Mouse (Mus musculus) CH12.LX (cell line): ENCODE measurements around the gene Rem2. TPM values are rescaled to one million over a fixed set of nuclear protein-coding genes. Genes with fewer than 3 reads are reported as not detected.

ENCODE experiments used
- DNase-seq: peaks from one replicate; pipeline ENCODE4 v3.0.0-alpha.2; 2013; ENCODE audit errors: extremely low read depth
- H3K27ac ChIP-seq: 2 replicates; pipeline ENCODE4 v1.5.1; 2012; ENCODE audit warnings: low read depth, mild to moderate bottlenecking, control low read depth, moderate library complexity; ENCODE audit not compliant: insufficient read depth
- H3K27me3 ChIP-seq: replicated peaks from 2 replicates; pipeline ENCODE3; 2012; ENCODE audit warnings: inconsistent platforms
- H3K36me3 ChIP-seq, 2 experiments: replicated peaks in 1 of 2; 2 replicates each; pipeline versions ENCODE3 to v1.6.1; 2012; ENCODE audit warnings: inconsistent platforms in 1 of 2, low read length in 1 of 2, mild to moderate bottlenecking in 1 of 2, mixed read lengths in 1 of 2, moderate library complexity in 1 of 2; ENCODE audit not compliant: control insufficient read depth in 1 of 2, insufficient read depth in 1 of 2
- H3K4me1 ChIP-seq, 2 experiments: 2 replicates each; pipeline ENCODE4 v1.6.1; 2012; ENCODE audit warnings: inconsistent platforms in 1 of 2, moderate library complexity in 1 of 2; ENCODE audit not compliant: insufficient read depth in 2 of 2, control insufficient read depth in 1 of 2
- H3K4me2 ChIP-seq: 2 replicates; pipeline ENCODE4 v1.6.1; 2012; ENCODE audit warnings: low read depth, mild to moderate bottlenecking, control low read depth; ENCODE audit not compliant: poor library complexity, insufficient read depth, severe bottlenecking
- H3K4me3 ChIP-seq, 3 experiments: fragments of 150-350 bp in 1 of 3; sonication (generic) in 1 of 3; replicated peaks in 1 of 3; 2 replicates each; pipeline versions ENCODE3 to v1.5.1; 2011 to 2012; ENCODE audit warnings: low read depth in 2 of 3, low read length in 2 of 3, mild to moderate bottlenecking in 2 of 3, moderate library complexity in 2 of 3, control low read depth in 1 of 3, improper control_type of control experiment in 1 of 3, inconsistent platforms in 1 of 3, mixed read lengths in 1 of 3; ENCODE audit not compliant: poor library complexity in 1 of 3
- H3K79me2 ChIP-seq: replicated peaks from 2 replicates; pipeline ENCODE4 v1.6.1; 2012; ENCODE audit warnings: mild to moderate bottlenecking, moderate library complexity; ENCODE audit not compliant: control insufficient read depth, poor library complexity, insufficient read depth, severe bottlenecking; ENCODE audit errors: extremely low read depth
- H3K9ac ChIP-seq: 2 replicates; pipeline ENCODE4 v1.6.1; 2012; ENCODE audit warnings: low read depth, mild to moderate bottlenecking, control low read depth, moderate library complexity; ENCODE audit not compliant: insufficient read depth
- H3K9me3 ChIP-seq: replicated peaks from 2 replicates; pipeline ENCODE3; 2012; ENCODE audit warnings: low read length, inconsistent platforms, mixed read lengths
- CHD1 ChIP-seq: IDR thresholded peaks from 2 replicates; pipeline ENCODE4 v1.6.1; 2012; ENCODE audit warnings: low read depth, low read length, improper control_type of control experiment, inconsistent platforms
- CTCF ChIP-seq, 2 experiments: IDR thresholded peaks in 1 of 2; conservative IDR thresholded peaks in 1 of 2; 2 replicates each; pipeline ENCODE4 v1.5.1; 2011 to 2012; ENCODE audit warnings: low read depth in 2 of 2, low read length in 2 of 2, improper control_type of control experiment in 1 of 2, inconsistent platforms in 1 of 2, mild to moderate bottlenecking in 1 of 2, moderate library complexity in 1 of 2
- ELF1 ChIP-seq: IDR thresholded peaks from 2 replicates; pipeline ENCODE4 v1.6.1; 2014; ENCODE audit warnings: low read depth, mild to moderate bottlenecking, inconsistent platforms, low read length, improper control_type of control experiment
- EP300 ChIP-seq: IDR thresholded peaks from 2 replicates; pipeline ENCODE4 v1.6.1; 2011; ENCODE audit warnings: low read length, improper control_type of control experiment
- ETS1 ChIP-seq: conservative IDR thresholded peaks from 2 replicates; pipeline ENCODE4 v1.6.1; 2012; ENCODE audit warnings: low read depth, mild to moderate bottlenecking, inconsistent platforms, low read length, improper control_type of control experiment, moderate library complexity
- GABPA ChIP-seq: IDR thresholded peaks from 2 replicates; pipeline ENCODE4 v1.6.1; 2012; ENCODE audit warnings: low read depth, low read length, improper control_type of control experiment, inconsistent platforms; ENCODE audit not compliant: insufficient replicate concordance
- HCFC1 ChIP-seq: IDR thresholded peaks from 2 replicates; pipeline ENCODE4 v1.6.1; 2012; ENCODE audit warnings: low read depth, mild to moderate bottlenecking, inconsistent platforms, low read length, improper control_type of control experiment
- IRF4 ChIP-seq: IDR thresholded peaks from 2 replicates; pipeline ENCODE4 v1.6.1; 2014; ENCODE audit warnings: low read depth, mild to moderate bottlenecking, inconsistent platforms, low read length, improper control_type of control experiment
- JUN ChIP-seq: IDR thresholded peaks from 2 replicates; pipeline ENCODE4 v1.6.1; 2011; ENCODE audit warnings: low read depth, mild to moderate bottlenecking, low read length, improper control_type of control experiment, moderate library complexity; ENCODE audit not compliant: insufficient read depth
- JUND ChIP-seq: conservative IDR thresholded peaks from 2 replicates; pipeline ENCODE4 v1.6.1; 2011; ENCODE audit warnings: low read depth, low read length, improper control_type of control experiment
- KAT2A ChIP-seq: IDR thresholded peaks from 2 replicates; pipeline ENCODE4 v1.6.1; 2012; ENCODE audit warnings: low read length, improper control_type of control experiment, inconsistent platforms; ENCODE audit not compliant: insufficient replicate concordance
- MAFK ChIP-seq: IDR thresholded peaks from 2 replicates; pipeline ENCODE4 v1.6.1; 2011; ENCODE audit warnings: low read length, improper control_type of control experiment; ENCODE audit not compliant: insufficient replicate concordance
- MAX ChIP-seq: IDR thresholded peaks from 2 replicates; pipeline ENCODE4 v1.6.1; 2011; ENCODE audit warnings: low read length, improper control_type of control experiment
- MAZ ChIP-seq: IDR thresholded peaks from 2 replicates; pipeline ENCODE4 v1.6.1; 2012; ENCODE audit warnings: low read depth, mild to moderate bottlenecking, inconsistent platforms, low read length, improper control_type of control experiment, moderate library complexity
- MEF2A ChIP-seq: IDR thresholded peaks from 2 replicates; pipeline ENCODE4 v1.6.1; 2014; ENCODE audit warnings: low read depth, mild to moderate bottlenecking, inconsistent platforms, low read length, improper control_type of control experiment, borderline replicate concordance
- MXI1 ChIP-seq: IDR thresholded peaks from 2 replicates; pipeline ENCODE4 v1.6.1; 2011; ENCODE audit warnings: mild to moderate bottlenecking, low read depth, low read length, improper control_type of control experiment
- MYC ChIP-seq: IDR thresholded peaks from 2 replicates; pipeline ENCODE4 v1.6.1; 2011; ENCODE audit warnings: low read depth, mild to moderate bottlenecking, improper control_type of control experiment, low read length
- NRF1 ChIP-seq: IDR thresholded peaks from 2 replicates; pipeline ENCODE4 v1.6.1; 2014; ENCODE audit warnings: low read depth, mild to moderate bottlenecking, inconsistent platforms, low read length, improper control_type of control experiment, moderate library complexity
- TBP ChIP-seq: conservative IDR thresholded peaks from 2 replicates; pipeline ENCODE4 v1.6.1; 2011; ENCODE audit warnings: low read depth, low read length, improper control_type of control experiment
- UBTF ChIP-seq: IDR thresholded peaks from 2 replicates; pipeline ENCODE4 v1.6.1; 2012; ENCODE audit warnings: low read depth, mild to moderate bottlenecking, inconsistent platforms, low read length, improper control_type of control experiment, moderate library complexity
- USF1 ChIP-seq: IDR thresholded peaks from 2 replicates; pipeline ENCODE4 v1.6.1; 2014; ENCODE audit warnings: low read depth, mild to moderate bottlenecking, inconsistent platforms, low read length, improper control_type of control experiment
- USF2 ChIP-seq: conservative IDR thresholded peaks from 2 replicates; pipeline ENCODE4 v1.6.1; 2011; ENCODE audit warnings: low read depth, low read length, improper control_type of control experiment
- dilution Hi-C: fragments of 300-500 bp; cut with MboI; formaldehyde crosslinking; loops from 2 replicates; pipeline ENCODE4 v1.14.3; 2020; ENCODE audit warnings: low sequenced_read_pairs; ENCODE audit not compliant: extremely low pct_unique_long_range_greater_than_20kb, extremely low pct_ligation_motif_present
- in situ Hi-C: fragments of 300-500 bp; cut with MboI; formaldehyde crosslinking; loops from 3 replicates; pipeline ENCODE4 v1.14.3; 2019; ENCODE audit warnings: low sequenced_read_pairs, low pct_ligation_motif_present, low pct_unique_long_range_greater_than_20kb, mixed read lengths
- polyA plus RNA-seq: library from polyadenylated mRNA; unstranded; fragments of >175 nt; gene quantifications from 2 replicates; pipeline ENCODE4 v1.2.1, GENCODE M21; 2012; ENCODE audit warnings: low read depth; ENCODE audit not compliant: insufficient read length
- total RNA-seq, 2 experiments: library from RNA; depleted of rRNA; stranded (reverse); fragments of 300-350 nt in 1 of 2; fragments of >200 nt in 1 of 2; gene quantifications; 2 replicates each; pipeline ENCODE4 v1.2.3; 2012 to 2014

Gene Rem2
- total and polyA plus RNA-seq, 3 experiments = 0.08 TPM; not detected in 2

GRCm38 (mm10) chr14:54487732-54488131 lies 11.8 kb downstream of the Rem2 start:
- Histone ChIP-seq H3K4me3 (no peak overlapping the region), H3K4me2 (no peak overlapping the region), H3K79me2 (no peaks in the 10 kb centered on the region), H3K27ac (no peak overlapping the region), H3K36me3 (no peaks in the 10 kb centered on the region), H3K27me3 (no peaks in the 10 kb centered on the region), H3K9me3 (no peaks in the 10 kb centered on the region), H3K9ac (no peak overlapping the region), H3K4me1 (peaks cover 0 to 15% of the 10 kb centered on the region in 2 experiments; a peak in 3 of 4 replicates)
- in situ Hi-C loops = no loop called here
- TF ChIP-seq GABPA (no peak), EP300 (no peak), JUN (no peak), USF2 (no peak), ELF1 (no peak), CHD1 (no peak), USF1 (no peak), KAT2A (no peak), TBP (no peak), UBTF (no peak), CTCF (conservative IDR thresholded peaks at IDR 0.05 in 1 of 2, IDR thresholded peaks at IDR 0.05 in 1 of 2; ENCODE audit: low read depth in 2 of 2, low read length in 2 of 2) (no peak), HCFC1 (no peak), JUND (no peak), MXI1 (no peak), MAX (no peak)
- no peak for DNase-seq
- dilution Hi-C loops = no loop called here

- in situ Hi-C loops (no loop called here), dilution Hi-C loops (no loop called here)
- Histone ChIP-seq H3K4me2 (no peak overlapping the region), H3K4me3 (no peak overlapping the region), H3K27me3 (no peaks in the 10 kb centered on the region), H3K79me2 (no peaks in the 10 kb centered on the region), H3K9ac (no peak overlapping the region), H3K4me1 (peaks cover 0 to 21% of the 10 kb centered on the region in 2 experiments; a peak in 3 of 4 replicates), H3K9me3 (no peaks in the 10 kb centered on the region), H3K27ac (no peak overlapping the region), H3K36me3 (no peaks in the 10 kb centered on the region)
- TF ChIP-seq ETS1 = no peak
- TF ChIP-seq MAZ = no peak
- no peak for TF ChIP-seq EP300
- no peak for TF ChIP-seq MAFK
- no peak for TF ChIP-seq NRF1
- no peak for TF ChIP-seq CHD1
- TF ChIP-seq MEF2A = no peak
- no peak for TF ChIP-seq KAT2A
- no peak for TF ChIP-seq JUN
- no peak for TF ChIP-seq MYC
- no peak for TF ChIP-seq JUND
- no peak for TF ChIP-seq IRF4
- no peak for DNase-seq
Observed at GRCm38 (mm10) chr14:54488350-54488749, 12.4 kb downstream of the Rem2 start.
